Mouse (Mus musculus) skeletal muscle tissue, postnatal 0 days (tissue): ENCODE results near the gene Banp. TPM values are rescaled to one million over a fixed set of nuclear protein-coding genes. Genes with fewer than 3 reads are reported as not detected.

Experiments
- microRNA-seq, 2 experiments: library from miRNA; unstranded; fragments of <30 nt; microRNA quantifications; one replicate each; pipeline ENCODE4; 2016
- polyA plus RNA-seq: library from polyadenylated mRNA; unstranded; fragments of >200 nt; fragmentation: Nextera tagmentation; extraction: Ambion mirVana; gene quantifications from 2 replicates; pipeline ENCODE4 v1.2.1, GENCODE M21; 2015

Gene Banp
- 9.0 and 10.2 TPM in 2 replicates for polyA plus RNA-seq

GRCm38 (mm10) chr8:121949222-121949800 is at the start of gene Banp:
Gene Banp (plus strand): TSS chr8:121949750.

GRCm38 (mm10) chr8:121907587-121908248 is 41.8 kb upstream of the Banp start, which contains the start of gene Slc7a5:
Gene Slc7a5 (minus strand): TSS chr8:121907694.

GRCm38 (mm10) chr8:121944831-121945230 is 4.7 kb upstream of the Banp start, which contains the start of gene Car5a:
Gene Car5a (minus strand): TSS chr8:121944904.

Small RNAs within 50 kb of the gene (microRNA-seq; reads per million reads assigned to microRNA genes)
- gene Mir7237: 0.10 to 0.21 reads per million in 2 experiments

Other genes starting within 250 kb of the Banp start
- 0.06 and 0.18 TPM in 2 replicates for gene Jph3, start 220.1 kb upstream of the Banp start, polyA plus RNA-seq
- gene Klhdc4, start 120.2 kb upstream of the Banp start, polyA plus RNA-seq: 10.2 and 12.3 TPM in 2 replicates
- 11.8 and 14.1 TPM in 2 replicates for gene Slc7a5, start 42.1 kb upstream of the Banp start, polyA plus RNA-seq
- gene Car5a, start 4.8 kb upstream of the Banp start, polyA plus RNA-seq: not detected in 2 replicates